In the genomic region with DNA sequence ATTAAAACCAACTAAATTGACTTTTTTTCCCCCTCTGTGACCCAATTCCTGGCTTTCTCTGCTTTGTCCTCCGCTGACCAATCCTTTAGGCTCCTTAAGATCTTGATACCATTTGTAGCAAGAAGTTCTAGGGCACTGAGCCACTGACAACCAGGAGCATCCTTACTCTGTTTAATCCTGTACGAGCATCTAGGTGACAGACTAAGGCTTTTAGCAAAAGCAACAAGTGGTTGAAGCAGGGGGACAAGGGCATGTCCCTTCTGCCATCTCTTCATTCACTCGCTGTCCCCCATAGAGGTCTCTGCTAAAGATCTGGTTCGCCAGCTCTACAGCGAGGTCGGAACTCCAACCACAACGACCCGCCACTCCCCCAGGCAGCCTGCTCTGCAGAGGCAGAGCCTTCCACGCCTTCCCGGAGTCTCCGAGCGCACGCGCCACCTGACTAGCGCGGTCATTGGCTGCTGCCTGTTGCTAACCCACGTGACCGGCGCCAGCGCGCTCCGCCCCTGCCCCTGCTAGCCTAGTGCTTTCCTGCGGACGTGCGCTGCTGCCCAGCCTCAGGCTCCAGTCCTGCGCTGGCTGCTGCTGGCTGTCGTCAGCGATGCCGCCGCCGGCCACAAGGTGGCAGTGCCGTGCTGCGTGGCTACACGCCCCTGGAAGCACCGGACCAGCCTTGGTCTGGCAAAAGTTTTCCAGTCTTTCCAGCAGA, we compare ENCODE assay signal across 7 mouse cellular contexts.
DNase-seq lines count a peak whose midpoint lies in the region; ATAC-seq lines count a peak whose summit lies in the region.

No protein-coding gene starts in this region.

- no peaks in the 10 kb centered on the region for H3K9me3 ChIP-seq in intestine, embryonic 16.5 days (ENCODE audit: control insufficient read depth, low read length)
- H3K9me3 ChIP-seq in midbrain, embryonic 11.5 days (ENCODE audit: control insufficient read depth, low read length): no peaks in the 10 kb centered on the region

- H3K27ac ChIP-seq in intestine, embryonic 16.5 days (ENCODE audit: low read length): peak overlapping the region; percentile 74
- H3K27ac ChIP-seq in midbrain, embryonic 11.5 days (ENCODE audit: low read depth, low read length): no peak overlapping the region

- peak overlapping the region; percentile 73 for H3K4me2 ChIP-seq in intestine, embryonic 16.5 days (ENCODE audit: low read depth, low read length)
- peak overlapping the region; percentile 51 for H3K4me2 ChIP-seq in midbrain, embryonic 11.5 days

- no peaks in the 10 kb centered on the region for H3K27me3 ChIP-seq in intestine, embryonic 16.5 days (replicated peaks; ENCODE audit: control insufficient read depth, insufficient read depth, low read length)
- peaks cover 13% of the 10 kb centered on the region for H3K27me3 ChIP-seq in midbrain, embryonic 11.5 days (ENCODE audit: control insufficient read depth, insufficient read depth, low read length)

- no peaks in the 10 kb centered on the region for H3K36me3 ChIP-seq in intestine, embryonic 16.5 days (ENCODE audit: control insufficient read depth, insufficient read depth, low read length)
- H3K36me3 ChIP-seq in midbrain, embryonic 11.5 days (ENCODE audit: control insufficient read depth, insufficient read depth, low read length): no peaks in the 10 kb centered on the region

- peak overlapping the region; percentile 38 for H3K4me3 ChIP-seq in intestine, embryonic 16.5 days (ENCODE audit: low read length)
- peak overlapping the region; percentile 20; the same call in 1 of the 2 replicates for H3K4me3 ChIP-seq in midbrain, embryonic 11.5 days (ENCODE audit: low read depth, low read length)

- DNase-seq in adrenal gland, adult 2 months: peak; percentile 100
- peak; percentile 99 for DNase-seq in embryo, embryonic 11.5 days (ENCODE audit: low read depth, low spot score)
- peak; percentile 98 for DNase-seq in gastrocnemius, postnatal 4 days (ENCODE audit: low spot score in 2 of 2)
- DNase-seq in left cerebral cortex, postnatal 36 days (ENCODE audit: low spot score in 2 of 2): peak; percentile 97 to 98
- DNase-seq in midbrain, embryonic 11.5 days (ENCODE audit: low spot score, missing footprints): peak; percentile 100
- DNase-seq in skeletal muscle tissue, adult 2 months (ENCODE audit: low read depth, low spot score): peak; percentile 99

- peaks cover 38% of the 10 kb centered on the region for H3K4me1 ChIP-seq in intestine, embryonic 16.5 days (ENCODE audit: control insufficient read depth, insufficient read depth, low read length)
- peaks cover 17% of the 10 kb centered on the region for H3K4me1 ChIP-seq in midbrain, embryonic 11.5 days (ENCODE audit: control insufficient read depth, insufficient read depth, low read length)

- peak overlapping the region; percentile 62 for H3K9ac ChIP-seq in intestine, embryonic 16.5 days (ENCODE audit: low read depth, low read length)
- peak overlapping the region; percentile 28; the same call in 1 of the 2 replicates for H3K9ac ChIP-seq in midbrain, embryonic 11.5 days (ENCODE audit: low read length)

- WGBS in intestine, embryonic 16.5 days: 2% methylated on average over 35 of the region's 35 CpGs
- WGBS in midbrain, embryonic 11.5 days: under 1% methylated on average over 34 of the region's 35 CpGs

- intact Hi-C loops in left cerebral cortex, postnatal 36 days (cut with DNase I): loop anchor here (5.0 to 10.0 kb wide), 4 partner anchors 208 to 1110 kb away; no protein-coding TSS in a partner anchor

- peak; percentile 99 for ATAC-seq in intestine, embryonic 16.5 days
- ATAC-seq in midbrain, embryonic 11.5 days (ENCODE audit: low FRiP score): peak; percentile 99
